Mouse (Mus musculus): ENCODE results near the gene Magi1. TPM values are rescaled to one million over a fixed set of nuclear protein-coding genes. Genes with fewer than 3 reads are reported as not detected.

The Magi1 gene
- total and polyA plus RNA-seq, 2 experiments from 2014 or later = 27.6 to 45.4 TPM

DNA sequence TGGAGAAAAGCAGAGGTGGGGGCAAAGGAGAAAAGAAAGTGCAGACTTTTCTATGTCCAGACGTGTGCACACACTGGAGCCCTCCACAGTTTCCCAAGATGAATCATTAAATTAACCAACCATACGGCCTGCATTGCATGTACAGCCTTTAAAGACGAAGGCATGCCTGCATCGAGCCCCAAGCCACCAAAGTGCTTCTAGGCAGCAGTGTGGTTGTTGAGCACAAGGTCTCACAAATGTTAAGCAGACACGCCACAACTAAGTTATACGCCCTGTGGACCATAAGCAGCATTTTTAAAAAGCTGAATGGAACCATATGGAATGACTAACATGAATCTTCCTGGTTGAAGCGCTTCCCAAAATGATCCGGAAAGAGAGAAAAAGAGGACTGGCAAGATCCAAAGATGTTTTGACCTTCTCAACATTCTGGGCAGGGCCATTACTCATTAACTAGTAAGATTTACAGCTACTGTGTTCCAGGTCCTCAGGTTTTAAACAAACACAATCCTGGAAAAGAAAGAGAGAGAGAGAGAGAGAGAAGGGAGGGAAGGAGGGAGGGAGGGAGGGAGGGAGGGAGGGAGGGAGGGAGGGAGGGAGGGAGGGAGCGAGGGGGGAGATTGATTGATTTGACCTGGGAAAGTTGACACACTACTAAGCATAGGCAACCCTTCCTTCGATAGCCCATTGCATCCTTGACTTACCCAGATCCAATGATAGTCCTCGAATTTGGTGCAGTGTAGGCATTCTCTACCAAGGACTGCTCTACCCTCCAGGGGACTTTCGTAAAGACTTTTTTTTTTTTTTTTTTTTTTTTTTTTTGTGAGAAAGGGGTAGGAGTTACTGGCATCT, 26.5 kb downstream of the Magi1 start:
- no peaks in the 10 kb centered on the region for H3K9me3 ChIP-seq (ENCODE audit: low read length)
- 89% methylated on average over 12 of the region's 12 CpGs for WGBS
- no peaks in the 10 kb centered on the region for H3K27me3 ChIP-seq (ENCODE audit: insufficient read depth, low read length)
- no peak overlapping the region for H3K4me3 ChIP-seq (ENCODE audit: low read depth, low read length)
- H3K4me1 ChIP-seq (ENCODE audit: insufficient read depth, low read length) = no peaks in the 10 kb centered on the region
- DNase-seq (ENCODE audit: low spot score) (no peak), ATAC-seq (ENCODE audit: low FRiP score) (no peak)
- no peak overlapping the region for H3K4me2 ChIP-seq (ENCODE audit: low read depth, low read length, poor library complexity, severe bottlenecking)
- no peak overlapping the region for H3K27ac ChIP-seq (ENCODE audit: low read depth, low read length)
- no peaks in the 10 kb centered on the region for H3K36me3 ChIP-seq (ENCODE audit: insufficient read depth, low read length)
- H3K9ac ChIP-seq (replicated peaks; ENCODE audit: low read length, poor library complexity, severe bottlenecking) = no peak overlapping the region
- TF ChIP-seq CTCF (IDR thresholded peaks at IDR 0.05) = no peak

DNA sequence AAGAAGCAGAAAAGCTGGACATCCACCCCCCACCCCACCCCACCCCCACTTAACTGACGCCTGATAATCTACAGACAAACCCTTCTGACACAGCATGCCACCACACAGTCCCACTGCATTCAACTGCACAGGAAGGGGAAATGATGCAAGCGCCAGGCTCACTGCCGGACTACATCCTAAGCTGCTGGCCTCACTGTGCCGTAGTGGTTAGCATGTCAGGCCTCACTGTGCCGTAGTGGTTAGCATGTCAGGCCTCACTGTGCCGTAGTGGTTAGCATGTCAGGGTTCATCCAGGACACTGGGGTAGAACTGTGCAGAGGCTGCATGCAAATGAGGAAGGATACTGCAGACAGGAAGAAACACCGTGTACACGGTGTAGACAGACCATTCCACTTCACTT, 29.8 kb downstream of the Magi1 start:
- Histone ChIP-seq H3K4me1 (ENCODE audit: insufficient read depth, low read length) (no peaks in the 10 kb centered on the region), H3K4me3 (ENCODE audit: low read depth, low read length) (no peak overlapping the region), H3K27ac (ENCODE audit: low read depth, low read length) (no peak overlapping the region), H3K27me3 (ENCODE audit: insufficient read depth, low read length) (no peaks in the 10 kb centered on the region), H3K9ac (replicated peaks; ENCODE audit: low read length, poor library complexity, severe bottlenecking) (no peak overlapping the region), H3K36me3 (ENCODE audit: insufficient read depth, low read length) (no peaks in the 10 kb centered on the region), H3K4me2 (ENCODE audit: low read depth, low read length, poor library complexity, severe bottlenecking) (no peak overlapping the region), H3K9me3 (ENCODE audit: low read length) (no peaks in the 10 kb centered on the region)
- DNase-seq (ENCODE audit: low spot score) (no peak), ATAC-seq (ENCODE audit: low FRiP score) (no peak)
- TF ChIP-seq CTCF (IDR thresholded peaks at IDR 0.05) = no peak
- WGBS = 76% methylated on average over 8 of the region's 8 CpGs

DNA sequence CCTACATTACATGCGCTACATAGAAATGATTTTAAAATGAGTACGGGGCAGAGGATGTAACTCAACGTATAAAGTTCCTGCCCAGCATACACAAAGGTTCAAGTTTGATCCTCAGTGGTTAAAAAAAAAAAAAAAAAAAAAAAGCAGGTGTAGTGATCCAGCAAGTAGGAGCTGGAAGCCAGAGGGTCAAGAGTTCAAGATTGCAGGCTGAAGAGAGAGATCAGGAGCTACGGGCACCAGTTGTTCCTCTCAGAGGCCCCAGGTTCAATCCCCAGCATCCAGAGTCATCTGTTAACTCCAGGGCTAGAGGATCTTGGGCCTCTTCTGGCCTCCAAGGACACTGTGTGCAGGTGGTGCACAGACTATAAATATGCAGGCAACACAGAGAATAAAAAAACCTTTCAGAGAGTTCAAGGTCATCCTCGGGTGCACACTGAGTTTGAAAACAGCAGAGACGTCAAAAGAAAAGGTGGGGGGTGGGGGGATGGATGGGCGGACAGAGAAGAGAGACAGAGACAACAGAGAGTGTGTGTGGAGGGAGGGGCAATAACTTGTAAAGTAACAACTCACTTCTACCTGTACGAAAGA, 32.3 kb downstream of the Magi1 start:
- WGBS = 73% methylated on average over 8 of the region's 8 CpGs
- Histone ChIP-seq H3K9ac (replicated peaks; ENCODE audit: low read length, poor library complexity, severe bottlenecking) (no peak overlapping the region), H3K27ac (ENCODE audit: low read depth, low read length) (no peak overlapping the region), H3K27me3 (ENCODE audit: insufficient read depth, low read length) (no peaks in the 10 kb centered on the region), H3K9me3 (ENCODE audit: low read length) (no peaks in the 10 kb centered on the region), H3K4me3 (ENCODE audit: low read depth, low read length) (no peak overlapping the region), H3K4me2 (ENCODE audit: low read depth, low read length, poor library complexity, severe bottlenecking) (no peak overlapping the region), H3K4me1 (ENCODE audit: insufficient read depth, low read length) (no peaks in the 10 kb centered on the region), H3K36me3 (ENCODE audit: insufficient read depth, low read length) (no peaks in the 10 kb centered on the region)
- no peak for DNase-seq (ENCODE audit: low spot score)
- no peak for ATAC-seq (ENCODE audit: low FRiP score)
- TF ChIP-seq CTCF (IDR thresholded peaks at IDR 0.05) = no peak

DNA sequence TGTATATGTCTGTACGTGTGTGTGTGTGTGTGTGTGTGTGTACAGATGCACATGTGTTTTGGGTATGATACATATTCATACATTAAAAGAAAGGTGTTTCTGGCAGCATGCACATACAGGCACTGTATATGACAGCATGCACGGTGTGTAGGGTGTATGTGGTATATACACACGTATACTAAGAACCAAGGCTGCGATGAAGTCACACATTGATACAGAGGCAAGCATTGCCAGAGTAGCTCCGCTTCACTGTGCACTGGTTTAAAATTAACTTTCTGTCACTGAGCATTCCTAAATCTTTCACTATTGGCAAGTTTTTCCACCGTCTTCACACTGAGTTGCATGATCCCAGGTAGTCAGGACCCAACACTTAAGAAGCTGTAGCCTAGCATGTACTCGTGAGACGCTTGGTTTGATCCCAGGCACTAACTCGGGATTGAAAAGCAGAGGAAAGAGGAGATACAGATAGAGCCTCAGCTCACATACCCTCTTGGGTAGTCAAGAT, 34.4 kb downstream of the Magi1 start:
- H3K9ac ChIP-seq (replicated peaks; ENCODE audit: low read length, poor library complexity, severe bottlenecking) = no peak overlapping the region
- no peak for TF ChIP-seq CTCF (IDR thresholded peaks at IDR 0.05)
- DNase-seq (ENCODE audit: low spot score) (no peak), ATAC-seq (ENCODE audit: low FRiP score) (no peak)
- H3K27ac ChIP-seq (ENCODE audit: low read depth, low read length) = no peak overlapping the region
- no peaks in the 10 kb centered on the region for H3K27me3 ChIP-seq (ENCODE audit: insufficient read depth, low read length)
- no peak overlapping the region for H3K4me2 ChIP-seq (ENCODE audit: low read depth, low read length, poor library complexity, severe bottlenecking)
- H3K36me3 ChIP-seq (ENCODE audit: insufficient read depth, low read length) = no peaks in the 10 kb centered on the region
- no peaks in the 10 kb centered on the region for H3K9me3 ChIP-seq (ENCODE audit: low read length)
- WGBS = 94% methylated on average over 9 of the region's 9 CpGs
- H3K4me3 ChIP-seq (ENCODE audit: low read depth, low read length) = no peak overlapping the region
- no peaks in the 10 kb centered on the region for H3K4me1 ChIP-seq (ENCODE audit: insufficient read depth, low read length)

DNA sequence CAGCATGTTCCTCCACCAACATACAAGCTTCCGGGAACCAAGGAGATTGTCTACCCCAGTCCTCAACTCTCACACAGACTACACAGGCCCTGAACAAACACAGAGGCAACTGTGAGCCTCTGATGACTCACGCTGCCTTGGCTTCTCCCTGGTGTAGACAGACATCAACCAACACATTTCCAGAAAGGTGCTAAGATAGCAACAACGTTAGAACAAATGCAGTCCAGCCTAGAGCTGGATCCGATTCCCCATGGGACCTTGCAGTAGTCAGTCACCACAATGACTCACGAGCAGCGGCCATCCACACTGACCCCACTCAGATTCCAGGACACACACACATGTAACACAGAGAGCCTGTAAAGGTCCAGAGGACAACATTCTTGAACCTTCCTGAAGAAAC, 42.5 kb downstream of the Magi1 start:
- Histone ChIP-seq H3K4me1 (ENCODE audit: insufficient read depth, low read length) (no peaks in the 10 kb centered on the region; the same call in 1 of the 2 replicates), H3K36me3 (ENCODE audit: insufficient read depth, low read length) (no peaks in the 10 kb centered on the region), H3K27me3 (ENCODE audit: insufficient read depth, low read length) (no peaks in the 10 kb centered on the region), H3K9ac (replicated peaks; ENCODE audit: low read length, poor library complexity, severe bottlenecking) (no peak overlapping the region), H3K4me2 (ENCODE audit: low read depth, low read length, poor library complexity, severe bottlenecking) (no peak overlapping the region), H3K9me3 (ENCODE audit: low read length) (no peaks in the 10 kb centered on the region), H3K4me3 (ENCODE audit: low read depth, low read length) (no peak overlapping the region), H3K27ac (ENCODE audit: low read depth, low read length) (no peak overlapping the region)
- DNase-seq (ENCODE audit: low spot score) = no peak
- TF ChIP-seq CTCF (IDR thresholded peaks at IDR 0.05) = no peak
- WGBS = 92% methylated on average over 6 of the region's 6 CpGs
- no peak for ATAC-seq (ENCODE audit: low FRiP score)

DNA sequence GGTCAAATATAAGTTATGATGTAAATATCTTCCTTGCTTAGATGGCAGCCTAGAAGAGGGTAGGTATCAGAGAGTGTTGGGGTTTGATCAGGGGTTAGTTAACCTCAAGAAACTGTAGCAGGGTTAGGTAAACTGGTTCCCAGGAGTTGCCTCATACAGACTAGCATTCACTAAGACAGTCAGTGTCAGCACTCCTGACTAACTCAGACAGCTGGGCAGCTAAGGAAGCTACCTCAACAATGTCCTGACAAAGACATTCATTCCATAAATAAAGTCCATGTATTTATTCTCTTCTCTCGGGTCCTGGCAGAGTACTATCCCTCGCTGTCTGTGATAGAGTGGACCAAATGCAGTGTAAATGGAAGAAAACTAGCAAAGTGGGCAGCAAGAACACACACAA, 45.1 kb downstream of the Magi1 start:
- Histone ChIP-seq H3K36me3 (ENCODE audit: insufficient read depth, low read length) (no peaks in the 10 kb centered on the region), H3K4me1 (ENCODE audit: insufficient read depth, low read length) (no peaks in the 10 kb centered on the region; the same call in 1 of the 2 replicates), H3K27ac (ENCODE audit: low read depth, low read length) (no peak overlapping the region), H3K4me3 (ENCODE audit: low read depth, low read length) (no peak overlapping the region), H3K4me2 (ENCODE audit: low read depth, low read length, poor library complexity, severe bottlenecking) (no peak overlapping the region), H3K27me3 (ENCODE audit: insufficient read depth, low read length) (no peaks in the 10 kb centered on the region), H3K9me3 (ENCODE audit: low read length) (no peaks in the 10 kb centered on the region), H3K9ac (replicated peaks; ENCODE audit: low read length, poor library complexity, severe bottlenecking) (no peak overlapping the region)
- 77% methylated on average over 2 of the region's 2 CpGs for WGBS
- ATAC-seq (ENCODE audit: low FRiP score) = no peak
- no peak for TF ChIP-seq CTCF (IDR thresholded peaks at IDR 0.05)
- DNase-seq (ENCODE audit: low spot score) = no peak

All from midbrain, postnatal 0 days (tissue).